Mouse (Mus musculus) kidney, postnatal 14 days (tissue): Measurements from ENCODE around the gene Vmn1r196.
"Not testable (repeated sequence)": the region's sequence is repeated elsewhere in the genome, so short reads cannot be mapped to it uniquely, and the experiment has no call there.

ENCODE experiments used
- DNase-seq: peaks from one replicate; pipeline ENCODE4 v3.0.0; 2022; ENCODE audit warnings: mixed read lengths

Vmn1r196 gene

DNA sequence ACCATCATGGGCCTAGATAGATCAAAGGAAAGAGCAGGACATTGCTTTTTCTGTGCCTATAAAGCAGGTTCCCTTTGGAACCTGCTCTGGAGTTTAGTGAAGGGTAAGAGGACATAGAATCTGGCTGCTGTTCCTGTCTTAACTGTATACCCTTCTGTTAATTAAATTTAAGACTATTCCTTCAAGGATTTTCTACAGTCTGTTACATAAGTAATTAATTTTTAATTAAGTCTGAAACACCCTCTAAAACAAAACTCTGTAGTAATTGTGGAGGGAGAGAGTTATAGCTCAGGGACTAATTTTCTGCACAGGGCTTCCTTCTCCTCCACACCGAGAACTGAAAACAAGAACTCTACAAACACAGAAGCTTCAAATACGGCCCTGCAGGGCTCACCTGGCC lies at the start of gene Vmn1r196:
Vmn1r196 (plus strand) TSS at position 301 of the 400 bp plus-strand sequence.
- no peak for DNase-seq

GRCm38 (mm10) chr13:22243915-22244314 lies 45.8 kb upstream of the Vmn1r196 start, which contains the start of gene Vmn1r194:
Gene Vmn1r194, plus strand, starts transcription at chr13:22244215.
- DNase-seq, result no peak

- DNase-seq, result not testable (repeated sequence)
These were observed 19.5 kb upstream of the Vmn1r196 start, which contains the start of gene Vmn1r195 for GRCm38 (mm10) chr13:22270222-22270621. Gene Vmn1r195, plus strand, starts transcription at chr13:22270522.

GRCm38 (mm10) chr13:22271721-22272120 lies 18.0 kb upstream of the Vmn1r196 start:
- no peak for DNase-seq

GRCm38 (mm10) chr13:22284578-22284977 lies 5.1 kb upstream of the Vmn1r196 start:
- DNase-seq, result no peak

DNA sequence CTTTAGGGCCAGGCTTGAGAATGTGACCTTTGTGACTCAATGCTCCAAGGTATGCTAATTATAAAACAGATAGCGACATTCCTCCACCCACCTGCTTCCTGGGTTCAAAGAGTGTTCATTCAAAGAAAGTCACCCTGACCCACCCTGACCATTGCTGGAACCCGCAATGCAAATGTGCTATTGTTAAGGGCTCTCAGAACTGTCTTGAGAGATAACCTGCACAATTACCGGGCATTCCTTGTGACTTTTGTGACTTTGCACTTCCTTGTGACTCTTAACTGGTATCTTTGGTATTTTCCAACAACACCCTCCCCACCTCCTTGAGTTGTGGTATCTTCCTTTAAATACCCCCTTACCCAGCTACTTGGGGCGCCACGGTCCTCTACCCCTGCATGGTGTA lies 18.4 kb downstream of the Vmn1r196 start:
- not testable (repeated sequence) for DNase-seq

DNA sequence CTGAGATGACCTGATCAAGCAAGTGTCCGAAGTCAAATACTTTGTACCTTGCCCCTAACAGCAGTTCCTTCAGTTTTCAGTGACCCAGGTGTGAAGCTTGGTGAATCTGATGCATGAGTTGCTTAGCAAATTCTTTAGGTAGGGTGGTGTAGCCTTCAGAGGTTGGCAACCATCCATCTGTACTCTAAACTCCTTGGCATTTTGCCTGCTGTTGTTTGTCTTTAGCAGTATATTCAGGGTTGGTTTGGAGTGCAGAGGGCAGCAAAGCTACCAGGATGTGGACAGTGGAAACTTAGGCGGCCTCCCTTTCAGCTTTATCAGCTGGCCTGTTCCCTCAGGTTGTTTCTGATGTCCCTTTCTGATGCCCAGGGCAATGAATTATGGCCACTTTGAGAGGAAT lies 25.6 kb downstream of the Vmn1r196 start:
- peak; percentile 76 for DNase-seq

DNA sequence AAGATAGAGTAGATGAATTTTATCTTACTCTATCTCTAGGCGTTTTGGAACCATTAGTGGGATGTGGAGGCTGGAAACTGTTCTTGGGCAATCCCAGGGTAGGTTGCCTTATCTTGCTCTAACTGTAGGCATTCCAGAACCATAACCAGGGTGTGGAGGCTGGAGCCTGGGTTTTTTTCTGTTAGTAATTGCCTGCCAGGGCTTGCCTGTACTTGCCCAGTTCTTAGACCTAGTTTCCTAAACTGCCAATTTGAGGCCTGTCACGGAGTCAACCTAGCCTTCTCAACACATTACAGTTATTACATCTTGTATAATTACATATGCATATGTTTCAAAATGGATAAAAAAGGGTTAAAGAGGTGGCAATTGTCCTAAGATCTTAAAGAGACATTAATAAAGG lies 27.6 kb downstream of the Vmn1r196 start:
- no peak for DNase-seq

GRCm38 (mm10) chr13:22320091-22320490 lies 30.4 kb downstream of the Vmn1r196 start:
- no peak for DNase-seq

DNA sequence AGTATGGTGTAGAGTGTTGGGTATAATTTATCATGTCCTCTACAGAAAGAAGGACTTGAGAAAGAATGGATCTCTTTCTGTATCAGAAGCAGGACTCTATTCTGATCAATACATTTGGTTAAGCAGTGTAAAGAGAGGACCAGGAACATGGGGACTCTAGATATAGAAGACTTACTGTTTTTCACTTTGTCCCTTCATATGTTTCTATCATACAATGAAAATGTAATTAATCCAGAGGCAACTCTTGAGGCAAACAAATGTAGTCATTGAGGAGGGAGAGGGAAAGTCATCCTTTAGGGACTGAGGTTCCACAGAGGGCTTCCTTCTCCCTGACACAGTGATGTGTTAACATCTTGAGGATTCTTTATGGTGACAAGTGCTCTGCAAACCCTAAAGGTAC lies 34.6 kb downstream of the Vmn1r196 start, which contains the start of gene Vmn1r197:
Vmn1r197 (plus strand) TSS at position 301 of the 400 bp plus-strand sequence.
- DNase-seq, result no peak

DNA sequence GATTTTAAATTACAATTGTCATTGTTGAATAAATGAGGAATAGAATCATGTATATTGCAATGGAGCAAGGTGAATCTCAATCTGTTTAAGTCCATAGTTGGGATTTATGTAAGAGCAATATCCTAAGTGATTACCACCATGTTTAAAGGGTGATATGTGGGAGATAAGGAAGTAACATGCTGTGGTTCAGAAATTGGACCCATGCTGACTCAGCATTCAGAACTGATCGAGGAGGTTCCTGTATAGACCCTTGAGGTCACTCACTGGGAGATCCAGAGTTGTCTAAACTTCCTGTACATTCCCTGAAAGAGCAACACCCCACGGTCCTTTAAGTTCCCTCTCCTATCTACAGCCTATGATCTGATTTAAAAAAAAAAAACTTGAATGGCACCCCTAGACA lies 43.5 kb downstream of the Vmn1r196 start:
- no peak for DNase-seq

GRCm38 (mm10) chr13:22335565-22335964 lies 45.8 kb downstream of the Vmn1r196 start:
- DNase-seq, result no peak
